Mouse (Mus musculus) liver, adult 2 months (tissue): ENCODE data around the gene Pbxip1. TPM values are rescaled to one million over a fixed set of nuclear protein-coding genes. Genes with fewer than 3 reads are reported as not detected.
"Not testable (repeated sequence)": the region's sequence is repeated elsewhere in the genome, so short reads cannot be mapped to it uniquely, and the experiment has no call there.

Experiments
- DNase-seq: peaks from one replicate; pipeline ENCODE4 v3.0.0-alpha.2; 2011; ENCODE audit warnings: low read depth, low spot score; ENCODE audit errors: extremely low read depth
- H3K27ac ChIP-seq: fragments of 200-500 bp; replicated peaks from 2 replicates; pipeline ENCODE4 v1.5.1; 2012; ENCODE audit warnings: low read depth, mild to moderate bottlenecking, control low read depth, inconsistent platforms, low read length; ENCODE audit not compliant: insufficient read depth
- H3K27me3 ChIP-seq: fragments of 200-500 bp; 2 replicates; pipeline ENCODE4 v1.6.1; 2012; ENCODE audit warnings: mild to moderate bottlenecking, moderate library complexity, low read length, inconsistent platforms; ENCODE audit not compliant: control insufficient read depth, insufficient read depth
- H3K36me3 ChIP-seq: fragments of 200-500 bp; 2 replicates; pipeline ENCODE4 v1.6.1; 2012; ENCODE audit warnings: low read length, inconsistent platforms; ENCODE audit not compliant: control insufficient read depth, insufficient read depth
- H3K4me1 ChIP-seq: fragments of 200-500 bp; 2 replicates; pipeline ENCODE4 v1.6.1; 2011; ENCODE audit warnings: low read length; ENCODE audit not compliant: control insufficient read depth, insufficient read depth
- H3K4me3 ChIP-seq: fragments of 200-500 bp; 2 replicates; pipeline ENCODE4 v1.5.1; 2011; ENCODE audit warnings: low read depth, mild to moderate bottlenecking, control low read depth, low read length, moderate library complexity; ENCODE audit not compliant: insufficient read depth
- H3K79me2 ChIP-seq: fragments of 200-500 bp; 2 replicates; pipeline ENCODE4 v1.6.1; 2012; ENCODE audit warnings: inconsistent platforms, mild to moderate bottlenecking, low read length, moderate library complexity; ENCODE audit not compliant: control insufficient read depth, insufficient read depth
- H3K9ac ChIP-seq: fragments of 200-500 bp; 2 replicates; pipeline ENCODE4 v1.6.1; 2012; ENCODE audit warnings: low read depth, mild to moderate bottlenecking, control low read depth, inconsistent platforms, low read length
- CTCF ChIP-seq: fragments of 200-500 bp; IDR thresholded peaks from 2 replicates; pipeline ENCODE4 v1.5.1; 2011; ENCODE audit warnings: low read depth, low read length, control low read depth
- POLR2A ChIP-seq: fragments of 200-500 bp; IDR thresholded peaks from 2 replicates; pipeline ENCODE4 v1.6.1; 2011; ENCODE audit warnings: low read length, control low read depth; ENCODE audit not compliant: insufficient read depth; ENCODE audit errors: extremely low read depth
- WGBS: fragments of 180-500 bp; shearing (Covaris S2); methylation state at CpG from one replicate; pipeline ENCODE4 v1.1.7; 2018; 5-methylcytosine and 5-hydroxymethylcytosine counted together
- polyA plus RNA-seq: library from polyadenylated mRNA; depleted of rRNA; stranded (reverse); fragments of >200 nt; gene quantifications from 2 replicates; pipeline ENCODE4 v1.2.3, GENCODE M21; 2012
- total RNA-seq: library from RNA; depleted of rRNA; stranded (reverse); fragments of >200 nt; gene quantifications from 2 replicates; pipeline ENCODE4 v1.2.3, GENCODE M21; 2014

Gene Pbxip1
- total and polyA plus RNA-seq, 2 experiments, result 5.9 to 9.1 TPM

GRCm38 (mm10) chr3:89421810-89422473 lies 14.6 kb upstream of the Pbxip1 start:
- 30% methylated on average over 22 of the region's 22 CpGs for WGBS
- H3K27ac ChIP-seq, result no peak overlapping the region; the same call in 1 of the 2 replicates
- no peak for TF ChIP-seq CTCF
- TF ChIP-seq POLR2A, result no peak
- H3K4me3 ChIP-seq, result peak overlapping the region; percentile 37; the same call in 1 of the 2 replicates
- peaks cover 11% of the 10 kb centered on the region for H3K4me1 ChIP-seq
- H3K36me3 ChIP-seq, result peaks cover 10% of the 10 kb centered on the region; the same call in 1 of the 2 replicates
- no peaks in the 10 kb centered on the region for H3K27me3 ChIP-seq
- peaks cover 6% of the 10 kb centered on the region; the same call in 1 of the 2 replicates for H3K79me2 ChIP-seq
- peak overlapping the region; percentile 24; the same call in 1 of the 2 replicates for H3K9ac ChIP-seq
- no peak for DNase-seq

GRCm38 (mm10) chr3:89422556-89423205 lies 13.8 kb upstream of the Pbxip1 start:
- Histone ChIP-seq H3K79me2 (peaks cover 6% of the 10 kb centered on the region; the same call in 1 of the 2 replicates), H3K4me1 (peaks cover 9% of the 10 kb centered on the region), H3K27me3 (no peaks in the 10 kb centered on the region), H3K9ac (no peak overlapping the region), H3K4me3 (no peak overlapping the region), H3K27ac (no peak overlapping the region), H3K36me3 (peaks cover 12% of the 10 kb centered on the region)
- TF ChIP-seq CTCF (no peak), POLR2A (no peak)
- no peak for DNase-seq
- WGBS, result 87% methylated on average over 6 of the region's 6 CpGs

- TF ChIP-seq CTCF (no peak), POLR2A (no peak)
- Histone ChIP-seq H3K27me3 (no peaks in the 10 kb centered on the region), H3K27ac (no peak overlapping the region), H3K79me2 (peaks cover 6% of the 10 kb centered on the region; the same call in 1 of the 2 replicates), H3K9ac (no peak overlapping the region), H3K4me1 (peaks cover 9% of the 10 kb centered on the region), H3K4me3 (no peak overlapping the region), H3K36me3 (peaks cover 16% of the 10 kb centered on the region)
- 94% methylated on average over 5 of the region's 5 CpGs for WGBS
- no peak for DNase-seq
Measured at GRCm38 (mm10) chr3:89424416-89425140, 11.9 kb upstream of the Pbxip1 start.

- Histone ChIP-seq H3K36me3 (peaks cover 16% of the 10 kb centered on the region), H3K4me3 (no peak overlapping the region), H3K4me1 (peaks cover 9% of the 10 kb centered on the region), H3K27ac (no peak overlapping the region), H3K9ac (no peak overlapping the region), H3K79me2 (peaks cover 6% of the 10 kb centered on the region; the same call in 1 of the 2 replicates), H3K27me3 (no peaks in the 10 kb centered on the region)
- no peak for DNase-seq
- WGBS, result 94% methylated on average over 5 of the region's 5 CpGs
- TF ChIP-seq CTCF (no peak), POLR2A (no peak)
Measured at GRCm38 (mm10) chr3:89425141-89425525, 11.4 kb upstream of the Pbxip1 start.

GRCm38 (mm10) chr3:89425876-89426275 lies 10.6 kb upstream of the Pbxip1 start:
- no peak for DNase-seq
- Histone ChIP-seq H3K4me3 (no peak overlapping the region), H3K36me3 (peaks cover 16% of the 10 kb centered on the region), H3K9ac (no peak overlapping the region), H3K27me3 (no peaks in the 10 kb centered on the region), H3K4me1 (peaks cover 6% of the 10 kb centered on the region), H3K27ac (no peak overlapping the region), H3K79me2 (peaks cover 10% of the 10 kb centered on the region; the same call in 1 of the 2 replicates)
- WGBS, result 94% methylated on average over 4 of the region's 4 CpGs
- TF ChIP-seq CTCF (no peak), POLR2A (no peak)

GRCm38 (mm10) chr3:89429021-89429420 lies 7.5 kb upstream of the Pbxip1 start:
- H3K79me2 ChIP-seq, H3K27ac ChIP-seq, H3K9ac ChIP-seq, H3K4me3 ChIP-seq, DNase-seq, H3K4me1 ChIP-seq, H3K27me3 ChIP-seq: not testable (repeated sequence)
- peaks cover 22% of the 10 kb centered on the region for H3K36me3 ChIP-seq
- 93% methylated on average over 7 of the region's 7 CpGs for WGBS
